Mouse (Mus musculus) limb, embryonic 15.5 days (tissue): ENCODE data around the gene Igfbp1. TPM values are rescaled to one million over a fixed set of nuclear protein-coding genes. Genes with fewer than 3 reads are reported as not detected.
A peak's percentile ranks its signal among the peaks of the same experiment; 100 is the strongest.
"Not testable (repeated sequence)": the region's sequence is repeated elsewhere in the genome, so short reads cannot be mapped to it uniquely, and the experiment has no call there.

ENCODE experiments used
- ATAC-seq: fragments of 200-750 bp; cut with Nextera tagmentation; 2 replicates; pipeline ENCODE4 v1.8.0; 2017; ENCODE audit warnings: low read depth, moderate TSS enrichment; ENCODE audit not compliant: insufficient number of reproducible peaks, low FRiP score, low TSS enrichment
- H3K27ac ChIP-seq: fragments of 300-500 bp; sonication (generic); 2 replicates; pipeline ENCODE4 v1.5.1; 2015; ENCODE audit warnings: moderate library complexity, mild to moderate bottlenecking, inconsistent platforms
- H3K27me3 ChIP-seq: fragments of 300-500 bp; sonication (generic); 2 replicates; pipeline ENCODE4 v1.6.1; 2015; ENCODE audit warnings: inconsistent platforms
- H3K36me3 ChIP-seq: fragments of 300-500 bp; sonication (generic); 2 replicates; pipeline ENCODE4 v1.6.1; 2015; ENCODE audit warnings: inconsistent platforms
- H3K4me1 ChIP-seq: fragments of 300-500 bp; sonication (generic); 2 replicates; pipeline ENCODE4 v1.6.1; 2015; ENCODE audit warnings: inconsistent platforms
- H3K4me2 ChIP-seq: fragments of 300-500 bp; sonication (generic); 2 replicates; pipeline ENCODE4 v1.6.1; 2015; ENCODE audit warnings: mild to moderate bottlenecking, inconsistent platforms
- H3K4me3 ChIP-seq: fragments of 300-500 bp; sonication (generic); 2 replicates; pipeline ENCODE4 v1.5.1; 2015; ENCODE audit warnings: mild to moderate bottlenecking, inconsistent platforms
- H3K9ac ChIP-seq: fragments of 300-500 bp; sonication (generic); 2 replicates; pipeline ENCODE4 v1.6.1; 2015; ENCODE audit warnings: inconsistent platforms
- H3K9me3 ChIP-seq: fragments of 300-500 bp; sonication (generic); 2 replicates; pipeline ENCODE4 v1.6.1; 2016; ENCODE audit warnings: inconsistent platforms
- WGBS: fragments of 180-500 bp; shearing (Covaris S2); methylation state at CpG from one replicate; pipeline ENCODE4 v1.1.7; 2015; 5-methylcytosine and 5-hydroxymethylcytosine counted together
- polyA plus RNA-seq: library from polyadenylated mRNA; unstranded; fragments of >200 nt; fragmentation: Nextera tagmentation; extraction: Ambion mirVana; gene quantifications from 2 replicates; pipeline ENCODE4 v1.2.1, GENCODE M21; 2015

Gene Igfbp1
- polyA plus RNA-seq, 1 experiment from 2014 or later, result 0.81 TPM

GRCm38 (mm10) chr11:7214342-7214660 is 16.7 kb downstream of the Igfbp1 start:
- Histone ChIP-seq H3K36me3 (peaks cover 4% of the 10 kb centered on the region; the same call in 1 of the 2 replicates), H3K27ac (0 out of 2 replicates have a peak overlapping the region, but pooled peaks have one; percentile 84), H3K9ac (no peak overlapping the region), H3K4me3 (peak overlapping the region; percentile 67), H3K4me2 (peak overlapping the region; percentile 94), H3K9me3 (no peaks in the 10 kb centered on the region), H3K27me3 (peaks cover 35% of the 10 kb centered on the region), H3K4me1 (peaks cover 42% of the 10 kb centered on the region)
- no peak for ATAC-seq
- WGBS, result 1% methylated on average over 12 of the region's 12 CpGs

GRCm38 (mm10) chr11:7214761-7215160 is 17.2 kb downstream of the Igfbp1 start:
- no peak for ATAC-seq
- WGBS, result 7% methylated on average over 14 of the region's 14 CpGs
- Histone ChIP-seq H3K9ac (no peak overlapping the region), H3K36me3 (no peaks in the 10 kb centered on the region), H3K4me1 (peaks cover 42% of the 10 kb centered on the region), H3K4me3 (peak overlapping the region; percentile 67), H3K27me3 (peaks cover 35% of the 10 kb centered on the region), H3K4me2 (peak overlapping the region; percentile 94), H3K27ac (0 out of 2 replicates have a peak overlapping the region, but pooled peaks have one; percentile 84), H3K9me3 (no peaks in the 10 kb centered on the region)

GRCm38 (mm10) chr11:7215703-7216102 is 18.1 kb downstream of the Igfbp1 start:
- no peak overlapping the region for H3K4me2 ChIP-seq
- no peak overlapping the region for H3K9ac ChIP-seq
- WGBS, result 13% methylated on average over 8 of the region's 8 CpGs
- no peak for ATAC-seq
- no peaks in the 10 kb centered on the region for H3K9me3 ChIP-seq
- no peaks in the 10 kb centered on the region for H3K36me3 ChIP-seq
- no peak overlapping the region for H3K27ac ChIP-seq
- H3K27me3 ChIP-seq, result peaks cover 35% of the 10 kb centered on the region
- H3K4me3 ChIP-seq, result no peak overlapping the region
- H3K4me1 ChIP-seq, result peaks cover 39% of the 10 kb centered on the region

- not testable (repeated sequence) for H3K27ac ChIP-seq, H3K36me3 ChIP-seq, ATAC-seq, H3K4me1 ChIP-seq, H3K9me3 ChIP-seq, H3K9ac ChIP-seq, H3K4me2 ChIP-seq, H3K4me3 ChIP-seq, H3K27me3 ChIP-seq
- WGBS, result 75% methylated on average over 8 of the region's 8 CpGs
Observed at GRCm38 (mm10) chr11:7221826-7222225, 24.2 kb downstream of the Igfbp1 start.

GRCm38 (mm10) chr11:7226200-7226599 is 28.6 kb downstream of the Igfbp1 start:
- no peak for ATAC-seq
- Histone ChIP-seq H3K4me3 (no peak overlapping the region), H3K9me3 (no peaks in the 10 kb centered on the region), H3K36me3 (no peaks in the 10 kb centered on the region), H3K27me3 (no peaks in the 10 kb centered on the region), H3K27ac (0 out of 2 replicates have a peak overlapping the region, but pooled peaks have one; percentile 54), H3K9ac (no peak overlapping the region), H3K4me1 (peaks cover 15% of the 10 kb centered on the region), H3K4me2 (no peak overlapping the region)
- WGBS, result 43% methylated on average over 2 of the region's 2 CpGs

- Histone ChIP-seq H3K27me3 (no peaks in the 10 kb centered on the region), H3K4me1 (peaks cover 15% of the 10 kb centered on the region), H3K27ac (0 out of 2 replicates have a peak overlapping the region, but pooled peaks have one; percentile 54), H3K9ac (no peak overlapping the region), H3K36me3 (no peaks in the 10 kb centered on the region), H3K4me2 (no peak overlapping the region), H3K9me3 (no peaks in the 10 kb centered on the region), H3K4me3 (no peak overlapping the region)
- 66% methylated on average over 7 of the region's 7 CpGs for WGBS
- peak; percentile 30; the same call in 1 of the 2 replicates for ATAC-seq
Observed at GRCm38 (mm10) chr11:7226810-7227550, 29.4 kb downstream of the Igfbp1 start.

GRCm38 (mm10) chr11:7228107-7228506 is 30.5 kb downstream of the Igfbp1 start:
- Histone ChIP-seq H3K4me3 (no peak overlapping the region), H3K27me3 (no peaks in the 10 kb centered on the region), H3K27ac (0 out of 2 replicates have a peak overlapping the region, but pooled peaks have one; percentile 11), H3K9me3 (no peaks in the 10 kb centered on the region), H3K9ac (no peak overlapping the region), H3K4me1 (peaks cover 15% of the 10 kb centered on the region), H3K36me3 (no peaks in the 10 kb centered on the region), H3K4me2 (no peak overlapping the region)
- no peak for ATAC-seq
- 78% methylated on average over 4 of the region's 4 CpGs for WGBS

GRCm38 (mm10) chr11:7230000-7230399 is 32.4 kb downstream of the Igfbp1 start:
- peaks cover 15% of the 10 kb centered on the region for H3K4me1 ChIP-seq
- no peak overlapping the region for H3K9ac ChIP-seq
- H3K4me2 ChIP-seq, result no peak overlapping the region
- no peak overlapping the region for H3K4me3 ChIP-seq
- 84% methylated on average over 4 of the region's 4 CpGs for WGBS
- no peaks in the 10 kb centered on the region for H3K27me3 ChIP-seq
- no peak overlapping the region for H3K27ac ChIP-seq
- ATAC-seq, result no peak
- H3K9me3 ChIP-seq, result no peaks in the 10 kb centered on the region
- H3K36me3 ChIP-seq, result no peaks in the 10 kb centered on the region

GRCm38 (mm10) chr11:7231958-7232357 is 34.4 kb downstream of the Igfbp1 start:
- 96% methylated on average over 4 of the region's 4 CpGs for WGBS
- H3K27me3 ChIP-seq, result no peaks in the 10 kb centered on the region

GRCm38 (mm10) chr11:7233333-7233732 is 35.8 kb downstream of the Igfbp1 start:
- Histone ChIP-seq H3K27ac (no peak overlapping the region), H3K9me3 (no peaks in the 10 kb centered on the region), H3K4me1 (no peaks in the 10 kb centered on the region), H3K27me3 (no peaks in the 10 kb centered on the region), H3K36me3 (no peaks in the 10 kb centered on the region), H3K9ac (no peak overlapping the region), H3K4me2 (no peak overlapping the region), H3K4me3 (no peak overlapping the region)
- ATAC-seq, result no peak
- 85% methylated on average over 2 of the region's 2 CpGs for WGBS

More at GRCm38 (mm10) chr11:7231958-7232357, 34.4 kb downstream of the Igfbp1 start:
- no peaks in the 10 kb centered on the region for H3K9me3 ChIP-seq
- H3K27ac ChIP-seq, result no peak overlapping the region
- peaks cover 5% of the 10 kb centered on the region for H3K4me1 ChIP-seq
- no peak for ATAC-seq
- H3K36me3 ChIP-seq, result no peaks in the 10 kb centered on the region
- H3K4me3 ChIP-seq, result no peak overlapping the region
- H3K9ac ChIP-seq, result no peak overlapping the region
- no peak overlapping the region for H3K4me2 ChIP-seq

GRCm38 (mm10) chr11:7234436-7234835 is 36.9 kb downstream of the Igfbp1 start:
- no peak overlapping the region for H3K9ac ChIP-seq
- ATAC-seq, result no peak
- WGBS, result 49% methylated on average over 1 of the region's 1 CpGs
- H3K4me3 ChIP-seq, result no peak overlapping the region
- no peaks in the 10 kb centered on the region for H3K4me1 ChIP-seq
- no peaks in the 10 kb centered on the region for H3K27me3 ChIP-seq
- no peaks in the 10 kb centered on the region for H3K9me3 ChIP-seq
- H3K4me2 ChIP-seq, result no peak overlapping the region
- H3K27ac ChIP-seq, result no peak overlapping the region
- H3K36me3 ChIP-seq, result no peaks in the 10 kb centered on the region

- WGBS, result 73% methylated on average over 3 of the region's 3 CpGs
- no peak overlapping the region for H3K4me2 ChIP-seq
- no peaks in the 10 kb centered on the region for H3K9me3 ChIP-seq
- ATAC-seq, result no peak
- H3K27me3 ChIP-seq, result no peaks in the 10 kb centered on the region
- no peaks in the 10 kb centered on the region for H3K4me1 ChIP-seq
- no peak overlapping the region for H3K9ac ChIP-seq
- no peak overlapping the region for H3K27ac ChIP-seq
- no peak overlapping the region for H3K4me3 ChIP-seq
- no peaks in the 10 kb centered on the region for H3K36me3 ChIP-seq
Observed at GRCm38 (mm10) chr11:7234981-7235609, 37.5 kb downstream of the Igfbp1 start.
